Mouse (Mus musculus): ENCODE data around the gene Bbx.

DNA sequence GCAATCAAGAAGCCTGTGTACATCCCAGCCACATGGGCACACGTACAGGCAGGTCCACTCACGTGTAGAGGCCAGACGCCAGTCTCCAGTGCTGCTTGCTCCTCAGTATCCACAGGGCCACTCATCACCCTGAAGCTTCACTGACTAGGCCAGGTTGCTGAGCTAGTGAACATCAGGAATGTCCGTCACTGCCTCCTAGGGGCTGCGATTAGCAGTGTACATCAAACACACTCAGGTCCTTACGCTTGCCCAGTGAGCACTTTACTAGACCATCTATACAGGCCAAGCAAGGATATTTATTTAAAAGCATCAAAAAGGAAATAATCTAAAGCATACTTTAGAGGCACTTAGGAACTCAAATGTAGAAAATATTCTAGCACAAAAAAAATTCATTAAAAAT is 107.9 kb downstream of the Bbx start:
- TF ChIP-seq EP300 (IDR thresholded peaks at IDR 0.05; ENCODE audit: low read depth in 1 of 2, low read length in 2 of 2) (no peak), ELF1 (IDR thresholded peaks at IDR 0.05; ENCODE audit: low read depth, low read length) (no peak), CTCF (IDR thresholded peaks at IDR 0.05 in 2 of 3, conservative IDR thresholded peaks at IDR 0.05 in 1 of 3; ENCODE audit: control insufficient read depth in 1 of 3, insufficient read depth in 1 of 3, low read depth in 2 of 3, low read length in 3 of 3, poor library complexity in 1 of 3, severe bottlenecking in 1 of 3) (peak in 1 of 3 experiments; percentile 2; a peak in 1 of 6 replicates), USF2 (IDR thresholded peaks at IDR 0.05; ENCODE audit: borderline replicate concordance in 1 of 2, insufficient read depth in 1 of 2, low read depth in 1 of 2, low read length in 2 of 2) (no peak), POLR2A (IDR thresholded peaks at IDR 0.05; ENCODE audit: control insufficient read depth in 1 of 2, insufficient read depth in 1 of 2, low read depth in 1 of 2, low read length in 2 of 2, poor library complexity in 1 of 2) (no peak)

All from MEL (cell line).